Mouse (Mus musculus): Measurements from ENCODE around the gene Pidd1.

- no peak for TF ChIP-seq CTCF (IDR thresholded peaks at IDR 0.05; ENCODE audit: low read depth)
- TF ChIP-seq EP300 (IDR thresholded peaks at IDR 0.05; ENCODE audit: low read depth), result no peak
Measured at GRCm38 (mm10) chr7:141411667-141412066, 32.2 kb downstream of the Pidd1 start.
